Mouse (Mus musculus) layer of hippocampus, postnatal 25 days (tissue): ENCODE measurements at regions not wholly inside any gene's neighbourhood (a gene's known extent, or its start where the extent isn't known, plus 50 kb on each side); places are given as distances from the start of the nearest gene placed in this dataset.

Source experiments
- DNase-seq, 2 experiments: peaks; one replicate each; pipeline ENCODE4 v3.0.0; 2022; ENCODE audit warnings: mixed read lengths in 2 of 2, low spot score in 1 of 2; ENCODE audit errors: extremely low spot score in 1 of 2

GRCm38 (mm10) chr2:144123395-144124034 is 90.7 kb downstream of the Banf2 start:
- no peak for DNase-seq

DNA sequence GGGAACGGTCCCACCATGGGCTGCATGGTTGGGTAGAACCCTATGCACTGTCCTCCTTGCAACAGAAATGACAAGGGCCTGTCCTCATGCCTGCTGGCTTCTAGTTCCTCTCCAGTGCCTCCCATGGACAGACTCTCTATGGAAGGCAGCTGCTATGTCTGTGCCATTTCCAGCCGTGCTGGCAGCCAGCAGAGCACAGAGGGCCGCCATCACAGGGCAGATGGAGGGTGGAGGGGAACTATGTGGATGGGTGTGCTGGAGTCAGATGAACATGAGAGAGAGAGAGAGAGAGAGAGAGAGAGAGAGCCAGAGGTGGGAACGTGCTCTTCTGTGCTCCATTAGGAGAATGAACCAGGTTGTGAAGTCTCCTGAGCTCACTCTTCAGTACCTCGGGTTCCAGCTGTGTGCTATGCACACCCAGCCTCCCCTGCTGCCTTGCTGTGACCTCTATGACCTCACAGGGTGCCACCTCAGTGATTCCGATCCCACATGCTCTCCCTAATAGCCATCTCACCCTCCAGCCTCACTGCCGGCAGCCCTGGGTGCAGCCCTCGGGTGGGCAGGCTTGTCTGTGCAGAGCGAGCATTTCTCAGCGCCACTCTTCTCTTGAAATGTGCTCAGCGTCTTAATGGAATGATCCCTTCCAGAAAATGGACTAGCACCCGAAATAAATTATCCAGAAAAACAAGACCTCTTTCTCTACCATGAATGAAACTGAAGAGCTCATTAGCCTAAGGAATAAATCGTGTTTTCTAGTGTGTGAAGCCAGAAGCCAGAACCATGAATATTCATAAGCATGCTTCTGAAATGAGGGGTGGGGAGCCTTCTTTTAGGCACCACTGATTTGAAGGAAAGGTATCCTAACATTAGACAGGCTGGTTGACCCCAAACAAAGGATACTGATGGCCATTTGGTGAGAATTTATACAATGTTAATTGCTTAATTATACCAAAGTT is 94.5 kb downstream of the Banf2 start:
- no peak for DNase-seq

DNA sequence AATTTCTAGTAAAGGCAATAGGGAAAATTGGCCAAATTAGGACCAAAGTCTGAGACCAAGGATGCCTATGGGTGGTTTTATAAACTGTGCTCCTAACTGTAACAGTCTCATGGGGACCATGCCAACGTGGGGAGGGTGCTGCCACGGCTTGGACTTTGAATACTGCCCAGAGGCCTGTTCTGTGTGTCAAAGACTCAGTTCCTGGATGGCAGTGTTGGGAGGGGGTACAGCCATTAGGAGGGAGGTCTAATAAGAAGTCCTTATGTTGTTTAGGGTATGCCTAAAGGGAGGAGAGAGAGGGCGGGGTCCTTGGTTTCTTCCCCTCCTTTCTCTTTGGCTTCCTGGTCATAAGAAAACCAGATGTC is 95.2 kb downstream of the Banf2 start:
- no peak for DNase-seq

DNA sequence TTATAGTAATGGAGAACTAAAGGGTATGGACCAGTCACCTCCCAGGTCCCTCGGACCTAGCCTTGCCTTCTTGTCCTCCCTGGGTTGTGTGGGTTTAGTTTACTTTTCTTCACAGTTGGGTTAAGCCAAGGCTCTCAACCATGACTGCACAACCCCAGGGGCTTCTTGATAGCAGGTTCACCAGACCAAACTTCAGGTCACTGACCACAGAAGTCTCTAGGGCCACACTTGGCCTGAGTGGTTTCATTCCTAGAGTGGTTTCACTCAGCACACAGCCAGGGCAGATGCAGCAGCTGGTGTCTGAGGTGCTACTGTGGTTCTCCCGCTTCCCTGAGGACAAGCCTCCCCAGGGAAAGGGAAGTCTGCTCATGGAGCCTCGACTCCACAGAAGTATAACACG is 95.7 kb downstream of the Banf2 start:
- DNase-seq = no peak

DNA sequence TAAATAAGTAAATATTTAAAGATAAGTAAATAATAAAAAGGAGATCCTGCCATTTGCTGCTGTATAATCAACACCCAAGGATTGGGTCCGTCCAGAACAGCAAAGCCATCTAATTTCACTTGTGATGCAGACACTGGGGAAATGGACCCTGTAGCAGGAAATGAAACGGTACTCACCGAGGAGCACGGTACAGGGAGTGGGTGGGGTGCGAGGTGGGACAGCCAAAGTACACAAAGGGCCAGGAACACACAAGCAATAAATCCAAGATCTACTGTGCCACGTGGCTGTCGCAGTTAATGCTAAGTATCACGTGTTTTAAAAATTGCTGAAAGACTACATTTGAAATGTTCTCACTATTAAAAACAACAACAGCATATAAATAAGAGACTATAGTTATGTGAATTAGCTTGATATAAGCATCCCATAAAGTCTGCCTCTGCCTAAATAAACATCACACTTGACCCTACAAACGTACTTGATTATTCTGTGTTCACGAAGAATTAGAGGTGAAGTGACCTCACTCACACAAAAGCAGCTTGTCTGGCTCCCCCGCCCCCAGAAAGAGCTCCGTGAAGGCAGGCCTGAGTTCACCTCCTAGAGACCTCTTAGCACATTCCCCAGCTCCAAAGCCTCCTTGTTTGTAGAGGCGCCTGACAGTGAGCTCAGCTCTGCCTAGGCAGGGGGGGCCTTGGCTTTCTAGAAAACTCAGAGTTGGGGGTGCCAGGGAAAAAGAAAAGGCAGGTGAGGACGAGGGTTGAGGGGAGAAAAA is 101.1 kb downstream of the Banf2 start:
- DNase-seq = no peak

DNA sequence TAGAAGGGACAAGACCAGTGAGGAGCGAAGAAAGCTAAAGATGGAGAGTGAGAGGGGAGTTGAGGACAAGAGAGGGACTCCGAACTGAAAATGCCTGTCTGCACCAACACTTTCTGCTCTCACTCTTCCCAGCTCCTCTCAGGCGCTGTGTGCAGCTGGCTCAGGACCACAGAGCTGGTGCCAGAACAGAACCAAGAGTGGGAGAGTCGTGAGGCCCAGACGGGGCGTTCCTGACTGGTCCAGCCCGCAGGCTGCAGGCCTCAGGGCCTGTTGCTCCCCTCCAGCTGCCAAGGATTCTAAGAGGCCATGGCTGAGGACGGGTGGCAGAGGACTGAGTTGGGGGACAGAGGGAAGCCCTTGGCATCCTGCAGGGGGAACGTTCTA is 101.7 kb downstream of the Banf2 start:
- no peak for DNase-seq

DNA sequence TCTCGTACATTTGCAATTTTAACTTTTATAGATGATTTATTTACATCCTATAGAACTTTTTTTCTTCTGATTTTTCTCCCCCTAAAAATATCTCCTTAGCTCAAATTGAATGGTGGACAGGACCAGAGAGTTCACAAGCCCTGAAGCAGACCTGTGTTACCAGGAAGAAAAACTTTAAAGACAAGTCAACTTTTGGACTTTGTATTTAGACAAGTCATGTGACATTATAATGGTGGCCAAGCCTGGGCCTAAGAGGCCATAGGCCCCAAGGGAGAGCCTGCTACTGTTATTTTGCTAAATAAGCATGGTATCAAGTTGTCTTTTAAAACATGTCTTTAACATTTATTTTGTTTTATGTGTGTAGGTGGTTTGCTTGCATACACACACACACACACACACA is 102.7 kb downstream of the Banf2 start:
- DNase-seq = no peak

DNA sequence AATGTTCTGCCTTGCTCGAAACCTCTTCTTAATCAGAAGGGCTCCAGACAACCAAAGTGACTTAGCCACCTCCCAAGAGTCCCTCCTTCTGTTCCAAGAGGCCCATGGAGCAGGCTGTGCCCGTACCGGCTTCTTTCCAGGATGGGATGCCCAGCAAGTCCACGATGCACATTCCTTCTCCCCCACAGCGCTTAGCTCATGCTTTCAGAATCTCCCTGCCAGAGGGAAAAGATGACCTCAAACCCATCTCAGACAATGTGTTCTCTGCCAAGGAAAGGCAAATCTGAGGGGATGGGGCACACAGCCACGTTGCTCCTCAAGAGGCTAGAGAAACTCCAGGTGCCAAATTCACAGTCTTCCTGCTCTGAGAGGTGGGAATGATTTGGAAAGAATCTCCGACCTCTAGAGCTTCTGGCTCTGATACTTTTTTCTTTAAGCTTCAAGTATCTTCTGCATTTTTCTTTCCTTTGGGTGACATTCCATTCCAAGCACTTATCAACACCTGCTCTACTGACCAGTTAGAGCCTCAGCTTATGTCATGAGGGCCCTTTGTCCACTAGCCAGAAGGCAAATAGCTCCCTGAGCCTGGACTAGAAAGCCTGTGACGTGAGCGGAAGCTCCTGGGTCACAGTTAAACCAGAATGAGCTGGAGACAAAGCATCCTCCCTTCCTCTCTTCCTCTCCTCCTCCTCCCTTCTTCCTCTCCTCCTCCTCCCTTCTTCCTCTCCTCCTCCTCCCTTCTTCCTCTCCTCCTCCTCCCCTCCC is 110.9 kb downstream of the Banf2 start:
- DNase-seq = no peak

GRCm38 (mm10) chr2:144144486-144145136 is 111.8 kb downstream of the Banf2 start:
- no peak for DNase-seq

GRCm38 (mm10) chr2:144156456-144157211 is 113.8 kb upstream of the Mgme1 start:
- no peak for DNase-seq

DNA sequence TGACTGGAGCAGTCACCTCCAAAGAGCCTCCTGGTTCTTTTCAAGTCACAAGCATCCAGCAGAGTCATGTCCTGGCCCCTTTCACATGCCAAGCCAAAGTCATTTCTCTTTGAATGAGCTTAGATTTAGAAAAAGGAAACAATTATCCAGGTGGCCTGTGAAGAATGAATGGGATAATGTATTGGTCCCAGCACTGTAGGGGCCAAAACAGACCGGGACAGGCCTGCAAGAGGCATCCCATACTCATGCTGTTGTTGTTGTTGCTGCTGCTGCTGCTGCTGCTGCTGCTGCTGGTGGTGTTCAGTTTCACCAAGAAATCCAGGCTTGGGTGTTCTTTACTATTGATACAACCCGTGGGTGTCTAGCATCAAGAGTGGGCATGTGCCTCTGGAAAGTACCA is 113.1 kb upstream of the Mgme1 start:
- no peak for DNase-seq

- no peak for DNase-seq
These were observed 112.2 kb upstream of the Mgme1 start for GRCm38 (mm10) chr2:144158256-144158655.

DNA sequence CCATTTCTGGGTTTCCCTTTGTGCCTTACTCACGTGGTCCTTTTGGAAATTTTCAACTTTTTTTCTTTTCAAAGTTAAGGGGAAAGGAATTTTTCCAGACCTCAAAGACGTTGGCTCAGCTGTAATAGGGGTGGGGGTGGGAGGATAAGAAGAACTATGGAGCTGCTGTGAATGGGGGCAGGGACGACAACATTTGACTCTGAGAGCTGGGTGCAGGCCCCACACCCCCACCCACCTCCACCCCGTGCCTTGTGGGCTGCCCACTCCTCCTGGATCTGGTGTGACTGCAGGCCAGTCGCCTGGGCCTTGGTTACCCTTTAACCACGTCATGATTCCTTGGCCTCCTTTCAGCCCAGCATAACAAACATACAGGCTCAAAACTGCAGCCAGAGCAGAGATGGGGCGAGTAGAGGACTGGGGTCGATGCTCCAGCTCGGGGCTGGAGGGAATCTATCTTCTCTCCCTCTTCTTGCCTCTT is 110.6 kb upstream of the Mgme1 start:
- no peak for DNase-seq

DNA sequence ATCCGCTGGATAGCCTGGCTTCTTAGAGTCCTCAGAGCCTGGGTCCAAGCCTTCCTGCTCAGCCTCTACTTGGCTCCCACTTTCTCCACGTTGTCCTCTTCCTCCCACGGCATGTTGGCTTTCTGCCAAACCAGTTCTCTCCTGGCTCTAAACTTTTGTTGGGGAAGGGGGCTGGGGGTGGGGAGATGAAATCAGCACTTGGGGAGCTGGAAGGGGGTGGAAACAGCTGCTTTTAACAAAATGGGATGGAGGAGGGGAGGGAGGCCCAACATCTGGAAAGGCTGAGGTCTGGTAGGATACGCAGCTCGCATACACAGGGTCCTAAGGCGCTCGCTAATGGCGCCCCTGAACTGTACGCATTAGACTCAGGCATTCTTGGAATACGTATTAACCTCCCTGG is 110.0 kb upstream of the Mgme1 start:
- DNase-seq = no peak

- no peak for DNase-seq
These were observed 108.6 kb upstream of the Mgme1 start for GRCm38 (mm10) chr2:144161852-144162251.

- DNase-seq = no peak
These were observed 106.4 kb upstream of the Mgme1 start for GRCm38 (mm10) chr2:144164102-144164501.

DNA sequence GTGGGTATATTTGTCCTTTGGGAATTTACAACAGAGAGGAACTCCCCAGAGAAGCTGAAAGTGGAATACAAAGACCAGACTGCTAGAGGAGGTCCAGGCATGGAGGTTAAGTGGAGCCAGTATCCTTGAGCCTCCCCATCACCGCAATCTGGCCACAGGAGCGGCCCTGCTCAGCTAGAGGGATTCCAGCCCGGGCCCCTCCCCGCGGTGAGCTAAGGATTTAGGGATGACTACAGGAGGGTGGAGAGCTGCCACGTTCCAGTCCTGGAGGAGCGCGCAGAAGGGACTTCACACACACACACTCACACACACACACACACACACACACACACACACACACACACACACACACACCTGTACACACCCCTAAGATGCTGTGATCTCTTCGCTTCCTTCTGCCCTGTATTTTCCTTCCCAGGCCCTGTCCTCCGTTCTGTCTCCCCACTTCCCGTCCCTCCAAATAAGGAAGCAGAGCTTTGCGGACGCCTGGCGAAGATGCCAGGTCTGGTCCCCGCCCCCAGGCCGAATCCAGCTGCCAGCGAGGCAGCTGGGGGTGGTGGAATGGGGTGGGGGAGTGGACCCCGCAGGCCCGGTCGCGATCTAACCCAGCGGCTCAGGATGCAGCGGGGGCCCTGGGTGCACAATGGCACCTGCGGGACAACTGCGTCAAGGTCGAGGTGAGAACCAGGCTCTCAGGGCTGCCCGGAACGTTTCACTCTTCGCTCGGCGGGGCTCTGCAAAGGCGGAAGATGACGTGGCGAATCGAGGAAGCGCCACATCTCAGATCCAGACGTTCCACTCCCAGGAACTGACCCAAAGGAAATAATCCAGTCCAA is 105.3 kb upstream of the Mgme1 start:
- peak; percentile 52 to 72 for DNase-seq

GRCm38 (mm10) chr2:144166102-144166750 is 104.2 kb upstream of the Mgme1 start:
- no peak for DNase-seq
